Mouse (Mus musculus) heart, postnatal 10 days (tissue): ENCODE data around the gene Slitrk6. TPM values are rescaled to one million over a fixed set of nuclear protein-coding genes. Genes with fewer than 3 reads are reported as not detected.

Experiments
- DNase-seq, 2 experiments: peaks; one replicate each; pipeline ENCODE4 v3.0.0; 2021
- intact Hi-C: fragments of 180-260 bp; cut with DNase I; formaldehyde crosslinking; loops from one replicate; pipeline ENCODE4 v1.15.1; 2025
- total RNA-seq, 2 experiments: library from RNA; stranded (reverse); gene quantifications; 2 replicates each; pipeline ENCODE4 v1.2.3; 2021

Slitrk6 gene
- total RNA-seq: 1 to 10 TPM; 2.0 to 4.4 TPM

DNA sequence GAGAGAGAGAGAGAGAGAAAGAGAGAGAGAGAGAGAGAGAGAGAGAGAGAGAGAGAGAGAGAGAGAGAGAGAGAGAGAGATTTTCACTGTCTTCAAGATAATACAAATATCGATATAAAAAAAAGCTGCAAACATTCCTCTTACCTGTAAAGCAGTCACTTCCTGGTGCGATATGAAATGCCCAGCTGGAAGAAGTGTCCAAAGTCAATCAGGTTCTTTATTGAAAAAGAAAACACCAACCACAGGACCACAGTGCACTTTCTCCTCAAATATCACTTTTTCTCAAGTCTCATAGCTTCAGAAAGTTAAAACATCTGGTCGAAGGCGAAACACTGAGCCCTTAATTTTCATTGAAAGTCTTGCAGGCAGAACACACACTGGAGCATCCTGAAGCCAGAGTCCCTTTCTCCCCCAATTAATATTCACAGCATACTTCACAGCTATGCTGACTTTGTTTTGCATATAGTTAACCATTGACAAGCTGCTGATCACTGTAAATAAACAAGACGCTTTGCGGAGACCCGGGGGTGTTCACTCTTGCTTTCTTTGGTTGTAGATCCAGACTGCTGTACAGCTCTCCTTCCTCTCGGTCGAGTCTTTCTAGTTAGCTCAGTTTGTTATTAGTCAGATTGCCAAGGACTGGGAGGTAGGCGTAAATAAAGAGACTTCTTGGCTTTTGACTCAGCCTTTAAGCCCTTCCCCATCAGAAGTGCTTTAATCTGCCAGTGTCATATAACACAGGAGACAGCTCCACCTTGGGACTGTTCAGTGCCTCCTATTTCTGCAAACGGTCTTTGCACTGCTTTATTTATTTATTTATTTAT is at the start of gene Slitrk6:
Gene Slitrk6 (minus strand): TSS at position 666 of the 824 bp plus-strand sequence.
- DNase-seq: peak; percentile 8 to 19
- intact Hi-C loops: no loop called here

DNA sequence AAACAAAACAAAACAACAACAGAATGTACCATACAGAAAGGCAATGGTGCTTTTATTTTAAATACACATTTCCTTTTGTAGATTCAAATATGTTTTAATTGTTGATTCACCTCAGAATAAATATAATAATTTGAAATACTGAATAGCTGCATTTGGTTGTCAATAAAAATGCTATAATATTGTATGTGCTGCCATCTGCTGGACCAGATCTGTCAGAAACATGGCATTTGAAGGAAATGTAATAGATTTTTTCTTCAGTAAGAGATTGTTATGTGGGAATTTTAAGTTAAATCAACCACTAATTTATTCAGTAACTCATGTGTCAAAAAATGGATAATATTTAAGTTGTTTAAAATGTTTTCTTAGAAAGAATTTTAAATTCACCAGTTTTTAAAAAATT is 22.6 kb upstream of the Slitrk6 start:
- DNase-seq: no peak

DNA sequence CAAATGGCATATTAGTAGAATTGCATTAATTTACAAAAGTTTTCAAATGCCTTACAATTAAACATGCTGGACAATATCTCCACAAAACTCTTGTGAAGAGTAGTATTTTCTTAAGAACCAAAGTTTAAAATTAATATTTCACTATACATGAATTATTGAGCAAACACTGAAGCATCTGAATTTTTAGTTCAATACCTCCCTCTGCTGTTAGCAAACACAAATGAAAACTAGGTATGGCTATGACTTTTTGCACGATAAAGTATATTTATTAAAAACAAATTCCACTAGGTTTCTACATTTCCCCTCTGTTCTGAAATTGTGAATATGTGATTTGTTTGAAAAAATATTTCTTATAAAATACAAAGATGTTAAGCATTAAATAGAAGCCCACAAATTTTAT is 15.7 kb upstream of the Slitrk6 start:
- intact Hi-C loops: no loop called here

More for the DNA sequence above, 22.6 kb upstream of the Slitrk6 start:
- intact Hi-C loops: loop anchor here (5.0 kb wide), 1 partner anchor 900 kb away; no protein-coding TSS in a partner anchor

DNA sequence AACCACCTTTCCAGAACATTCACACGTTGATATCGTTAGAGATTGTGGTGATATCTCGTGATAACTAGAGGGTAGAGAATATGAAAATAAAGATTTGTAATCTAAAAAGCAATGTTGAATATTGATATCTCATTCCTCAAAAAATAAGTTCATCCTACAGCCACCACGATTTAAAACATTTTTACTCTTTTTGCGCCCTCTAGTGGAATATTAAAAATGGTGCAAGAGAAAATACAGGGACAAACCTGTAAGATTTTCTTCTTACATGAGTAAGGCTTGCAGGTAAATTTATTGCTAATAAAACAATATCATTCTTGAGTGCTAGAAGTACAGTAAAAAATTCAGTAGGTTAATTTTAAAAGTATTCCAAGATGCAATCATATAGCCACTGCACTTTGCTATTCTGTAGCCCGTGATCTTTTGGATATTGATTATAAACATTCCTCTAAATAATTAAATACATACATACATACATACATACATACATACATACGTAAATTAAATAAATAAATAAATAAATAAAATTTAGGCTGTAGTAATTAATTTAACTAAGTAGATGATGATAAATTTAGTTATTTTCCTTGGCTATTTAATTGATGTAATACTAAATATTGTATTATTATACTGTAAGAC is 7.8 kb upstream of the Slitrk6 start:
- intact Hi-C loops: loop anchor here (2.0 to 5.0 kb wide), 2 partner anchors 872 to 890 kb away; no protein-coding TSS in a partner anchor
- DNase-seq: no peak

More for the DNA sequence above, 15.7 kb upstream of the Slitrk6 start:
- DNase-seq: no peak

DNA sequence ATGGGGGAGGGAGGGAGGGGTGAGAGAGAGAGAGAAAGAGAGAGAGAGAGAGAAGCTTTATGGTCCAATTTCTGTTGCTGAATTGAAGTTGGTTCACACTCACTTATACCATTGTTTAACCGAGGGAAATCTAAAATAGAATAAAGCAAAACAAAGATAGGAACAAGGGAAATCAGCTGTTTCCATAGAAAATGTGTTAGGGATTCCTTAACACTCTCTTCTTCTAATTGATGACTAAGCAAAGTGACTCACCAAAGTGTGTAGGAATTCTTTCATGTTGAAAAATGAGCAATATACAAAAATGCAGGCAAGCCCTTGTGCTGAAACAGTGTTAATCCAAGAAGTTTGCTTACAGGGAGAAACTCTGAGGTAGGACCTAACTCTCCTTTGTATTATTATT is 6.0 kb upstream of the Slitrk6 start:
- intact Hi-C loops: loop anchor here (5.0 kb wide), 1 partner anchor 889 kb away; no protein-coding TSS in a partner anchor
- no peak for DNase-seq

DNA sequence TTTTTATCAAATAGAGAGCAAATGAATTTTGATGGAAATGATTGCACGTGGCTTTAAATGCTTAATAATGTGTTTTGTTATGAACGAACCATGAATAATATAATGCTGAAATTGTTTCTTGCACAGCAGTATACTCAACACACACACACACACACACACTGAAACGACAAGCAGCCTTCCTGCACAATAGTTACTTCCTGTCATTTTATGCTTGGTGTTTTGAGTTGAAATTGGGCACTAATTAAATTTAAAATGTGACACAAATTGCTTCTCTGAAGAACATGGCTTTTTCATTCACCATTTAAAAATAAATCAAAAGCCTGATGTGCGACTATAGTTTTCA is 330 bp upstream of the Slitrk6 start:
- no peak for DNase-seq
- intact Hi-C loops: no loop called here

DNA sequence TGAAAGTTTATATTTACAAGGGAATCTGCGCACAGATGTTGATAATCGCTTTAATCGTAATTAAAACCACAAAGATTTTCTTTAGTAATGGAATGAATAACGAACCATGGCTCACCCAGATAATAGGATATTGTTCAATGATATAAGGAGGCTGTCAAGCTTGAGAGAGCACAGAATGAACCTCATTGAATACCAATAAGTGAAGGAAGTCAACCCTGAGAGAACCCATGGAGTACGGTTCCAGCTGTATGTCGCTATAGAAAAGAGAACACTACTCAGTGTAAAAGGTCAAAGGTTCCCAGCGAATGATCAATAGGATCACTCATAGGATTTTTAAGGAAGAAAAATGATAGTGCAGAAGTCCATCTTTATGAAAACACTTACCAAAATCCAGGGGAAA is 15.1 kb downstream of the Slitrk6 start:
- DNase-seq: no peak
- intact Hi-C loops: no loop called here

DNA sequence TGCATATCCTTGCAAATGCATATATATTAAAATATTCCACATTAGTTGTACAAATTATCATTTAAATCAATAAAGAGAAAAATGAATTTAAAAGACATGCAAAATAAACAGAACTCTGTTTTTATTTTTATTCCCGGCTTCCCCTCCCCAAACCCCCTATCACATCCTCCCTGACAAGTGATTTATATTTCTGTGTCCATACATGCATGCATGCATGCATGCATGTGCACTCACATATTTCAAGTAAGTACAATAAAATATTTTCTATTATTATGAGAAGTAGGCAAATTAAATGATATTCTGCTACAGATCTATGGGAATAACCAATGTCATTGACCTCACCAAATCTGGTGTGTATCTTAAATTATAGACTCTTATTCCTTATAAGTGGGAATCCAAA is 15.6 kb downstream of the Slitrk6 start:
- intact Hi-C loops: no loop called here
- DNase-seq: no peak

DNA sequence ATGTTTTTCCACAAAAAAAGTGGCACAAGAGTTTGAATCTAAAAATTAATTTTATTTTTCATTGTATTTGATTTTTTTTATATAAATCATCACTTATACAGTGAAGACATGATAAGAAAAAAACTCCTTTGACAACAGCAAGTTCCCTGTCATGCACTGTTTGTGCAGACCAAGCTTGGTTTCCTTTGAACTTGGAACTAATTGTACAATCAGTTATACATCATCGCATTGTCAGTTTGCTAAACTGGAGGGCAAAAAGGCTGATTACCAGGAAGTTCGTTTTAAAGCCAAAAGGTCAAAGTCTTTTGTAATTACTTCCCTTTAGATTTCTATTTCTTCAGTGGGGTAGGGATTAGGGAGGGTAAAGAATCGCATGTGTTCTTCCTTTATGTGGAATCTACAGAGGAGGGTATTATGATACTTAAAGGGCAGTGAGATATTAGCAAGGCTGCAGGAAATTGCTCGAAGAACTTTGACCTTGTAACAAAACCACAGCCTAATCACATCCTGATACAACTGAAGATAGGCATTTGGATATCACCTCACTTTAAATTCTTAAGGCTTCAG is 26.5 kb downstream of the Slitrk6 start:
- DNase-seq: no peak
- intact Hi-C loops: no loop called here

DNA sequence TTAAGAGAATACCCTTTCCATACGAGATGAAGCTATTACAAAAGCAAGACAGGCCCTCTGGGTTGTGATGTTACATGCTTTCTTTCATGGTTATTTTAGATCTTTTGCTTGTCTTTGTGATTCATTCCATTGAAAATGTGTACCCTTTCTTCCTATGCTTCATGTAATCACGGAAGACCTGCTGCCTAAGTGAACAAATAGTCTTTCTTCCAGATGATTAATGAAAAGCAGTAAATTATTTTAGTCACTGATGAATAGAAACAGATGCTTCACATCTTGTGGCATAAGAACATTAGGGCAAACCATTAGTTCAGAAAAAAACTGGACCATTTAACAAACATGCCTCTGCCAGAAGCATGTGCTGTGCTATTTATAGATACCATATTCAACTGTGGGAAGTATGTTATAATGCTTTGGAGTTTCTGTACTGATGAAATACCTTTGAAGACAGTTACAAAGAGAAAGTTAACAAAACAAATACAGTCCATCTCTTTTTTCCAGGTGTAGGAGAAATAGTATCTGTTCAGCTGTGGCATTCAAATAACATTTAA is 30.8 kb downstream of the Slitrk6 start:
- intact Hi-C loops: no loop called here
- no peak for DNase-seq
